Mouse (Mus musculus): ENCODE results near the gene Kpna7. TPM values are rescaled to one million over a fixed set of nuclear protein-coding genes. Genes with fewer than 3 reads are reported as not detected.

Kpna7 gene
- polyA plus RNA-seq (2012; ENCODE audit: low replicate concordance) = not detected in 2 replicates

GRCm38 (mm10) chr5:145083632-145084451 lies at the start of gene Kpna7, which contains the start of gene Arpc1a:
Gene Kpna7 (minus strand): TSS chr5:145084030.
Gene Arpc1a (plus strand): TSS chr5:145083830.

GRCm38 (mm10) chr5:145114071-145114605 lies 30.3 kb upstream of the Kpna7 start, which contains the start of gene Arpc1b:
Gene Arpc1b (plus strand): TSS chr5:145114215.

GRCm38 (mm10) chr5:145042690-145043089 lies 41.1 kb downstream of the Kpna7 start, which contains the start of gene 1700018F24Rik:
Gene 1700018F24Rik (plus strand): TSS chr5:145042990.

GRCm38 (mm10) chr5:145032391-145032790 lies 51.4 kb downstream of the Kpna7 start, which contains the start of gene Gm4871:
Gene Gm4871 (minus strand): TSS chr5:145032754.

GRCm38 (mm10) chr5:144965639-144966351 lies 118.0 kb downstream of the Kpna7 start, which contains the start of gene Smurf1:
Gene Smurf1 (minus strand): TSS chr5:144965847.

Other genes with a start within 250 kb of the Kpna7 start
- 19.1 and 21.6 TPM in 2 replicates for gene Smurf1, start 118.2 kb downstream of the Kpna7 start, polyA plus RNA-seq (2012; ENCODE audit: low replicate concordance)
- not detected in 2 replicates for gene Gm4871, start 51.3 kb downstream of the Kpna7 start, polyA plus RNA-seq (2012; ENCODE audit: low replicate concordance)
- gene 1700018F24Rik, start 41.0 kb downstream of the Kpna7 start, polyA plus RNA-seq (2012; ENCODE audit: low replicate concordance) = not detected in 2 replicates
- 8.5 and 35.6 TPM in 2 replicates for gene Arpc1a, start 200 bp downstream of the Kpna7 start, polyA plus RNA-seq (2012; ENCODE audit: low replicate concordance)
- 1,579 and 2,966 TPM in 2 replicates for gene Arpc1b, start 30.2 kb upstream of the Kpna7 start, polyA plus RNA-seq (2012; ENCODE audit: low replicate concordance)
- gene Pdap1, start 56.2 kb upstream of the Kpna7 start, polyA plus RNA-seq (2012; ENCODE audit: low replicate concordance) = 31.3 and 71.5 TPM in 2 replicates
- 3.6 and 13.6 TPM in 2 replicates for gene Bud31, start 56.3 kb upstream of the Kpna7 start, polyA plus RNA-seq (2012; ENCODE audit: low replicate concordance)
- 17.5 and 25.2 TPM in 2 replicates for gene Ptcd1, start 83.1 kb upstream of the Kpna7 start, polyA plus RNA-seq (2012; ENCODE audit: low replicate concordance)
- gene Cpsf4, start 83.2 kb upstream of the Kpna7 start, polyA plus RNA-seq (2012; ENCODE audit: low replicate concordance) = 68.9 and 92.8 TPM in 2 replicates
- gene Atp5j2, start 108.0 kb upstream of the Kpna7 start, polyA plus RNA-seq (2012; ENCODE audit: low replicate concordance) = 10.0 and 60.4 TPM in 2 replicates
- gene Zkscan14, start 117.8 kb upstream of the Kpna7 start, polyA plus RNA-seq (2012; ENCODE audit: low replicate concordance) = 5.2 and 5.4 TPM in 2 replicates
- 1.2 and 2.8 TPM in 2 replicates for gene Zkscan5, start 120.5 kb upstream of the Kpna7 start, polyA plus RNA-seq (2012; ENCODE audit: low replicate concordance)
- 20.9 and 38.4 TPM in 2 replicates for gene Zfp655, start 147.7 kb upstream of the Kpna7 start, polyA plus RNA-seq (2012; ENCODE audit: low replicate concordance)
- gene Zscan25, start 196.5 kb upstream of the Kpna7 start, polyA plus RNA-seq (2012; ENCODE audit: low replicate concordance) = 38.1 and 64.9 TPM in 2 replicates

Measured in hematopoietic multipotent progenitor cell, adult 10-12 weeks (in vitro differentiated cells).